Mouse (Mus musculus) megakaryocyte, adult 5-6 weeks (primary cell): ENCODE measurements at regions not wholly inside any gene's neighbourhood (a gene's known extent, or its start where the extent isn't known, plus 50 kb on each side); places are given as distances from the start of the nearest gene placed in this dataset.

Source experiments
- ATAC-seq: 2 replicates; pipeline ENCODE4 v1.8.0; 2016; ENCODE audit warnings: mild to moderate bottlenecking, inconsistent platforms; ENCODE audit not compliant: poor library complexity, severe bottlenecking

DNA sequence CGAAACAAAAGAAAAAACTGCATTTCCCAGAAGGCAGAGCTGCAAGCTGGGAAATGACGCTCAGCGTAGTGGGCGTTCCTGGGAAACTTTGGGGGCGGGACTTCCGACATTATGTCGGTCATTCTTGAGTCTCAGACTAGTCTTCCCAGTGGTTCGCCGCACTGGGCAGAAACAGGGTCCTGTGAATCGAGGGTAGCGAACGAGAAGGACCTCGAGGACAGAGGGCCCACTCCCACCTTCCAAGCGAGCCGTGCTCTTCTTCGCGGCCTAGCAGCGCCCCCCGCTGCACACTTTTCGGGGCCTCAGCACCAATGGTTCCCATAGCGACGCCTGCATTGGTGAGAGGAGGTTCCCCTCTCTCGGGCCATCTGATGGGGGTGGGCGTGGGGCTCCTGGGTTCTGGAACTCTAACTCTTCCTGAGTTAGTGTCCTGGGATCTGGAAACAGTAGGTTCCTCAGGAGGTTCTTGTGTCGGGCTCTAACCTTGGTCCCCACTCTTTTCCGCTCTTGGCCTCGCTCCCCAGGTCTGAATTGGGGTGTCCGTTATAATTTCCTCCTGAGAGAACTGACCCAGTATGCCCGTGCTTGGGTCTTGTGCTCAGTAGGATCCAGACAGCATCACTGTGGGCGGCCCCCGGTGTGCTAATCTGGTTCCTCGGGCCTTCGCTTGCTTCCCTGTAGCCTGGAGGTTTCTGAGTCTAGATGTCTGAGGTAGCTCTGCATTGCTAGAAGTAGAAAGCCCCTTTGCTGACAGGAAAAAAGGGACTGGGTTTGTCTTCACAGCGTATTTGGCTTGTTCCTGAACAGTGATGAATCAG, 52.8 kb upstream of the Gramd1a start:
- peak; percentile 98 for ATAC-seq

GRCm38 (mm10) chr7:31207563-31208236, 52.0 kb upstream of the Gramd1a start:
- no peak for ATAC-seq
